Mouse (Mus musculus): ENCODE data around the gene Ninj2.

- no peak for TF ChIP-seq EP300 (IDR thresholded peaks at IDR 0.05; ENCODE audit: low read depth)
- TF ChIP-seq CTCF (IDR thresholded peaks at IDR 0.05; ENCODE audit: low read depth): no peak
Observed at GRCm38 (mm10) chr6:120190912-120191311, 97.8 kb downstream of the Ninj2 start.

All from heart, postnatal 0 days (tissue).